Mouse (Mus musculus): Measurements from ENCODE around the gene Inafm2. TPM values are rescaled to one million over a fixed set of nuclear protein-coding genes. Genes with fewer than 3 reads are reported as not detected.

Gene Inafm2
- polyA plus RNA-seq, 2 experiments: 7.9 to 24.4 TPM

DNA sequence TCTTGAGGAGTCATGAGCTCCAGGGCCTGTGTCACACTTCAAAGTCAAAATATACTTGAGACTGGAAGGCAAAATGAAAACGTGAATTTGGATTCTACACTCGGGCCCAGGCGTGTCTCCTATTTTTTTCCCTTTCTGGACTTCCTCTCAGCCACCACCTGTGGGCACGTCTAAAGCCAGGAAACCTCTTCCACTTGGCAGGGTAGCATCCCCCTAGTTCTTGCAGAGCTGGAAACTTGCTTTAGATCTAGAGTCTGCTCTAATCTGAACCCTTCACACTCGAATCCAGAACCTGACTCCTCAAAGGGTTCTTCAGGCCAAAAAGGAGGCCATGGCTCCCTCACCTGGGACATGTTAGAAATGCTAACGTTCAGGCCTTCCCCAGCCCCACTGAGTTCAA is 9.8 kb downstream of the Inafm2 start:
- ATAC-seq (ENCODE audit: low FRiP score, low read depth): no peak
- TF ChIP-seq POLR2A (IDR thresholded peaks at IDR 0.05; ENCODE audit: borderline replicate concordance, extremely low read depth, insufficient read depth, insufficient read length): no peak

DNA sequence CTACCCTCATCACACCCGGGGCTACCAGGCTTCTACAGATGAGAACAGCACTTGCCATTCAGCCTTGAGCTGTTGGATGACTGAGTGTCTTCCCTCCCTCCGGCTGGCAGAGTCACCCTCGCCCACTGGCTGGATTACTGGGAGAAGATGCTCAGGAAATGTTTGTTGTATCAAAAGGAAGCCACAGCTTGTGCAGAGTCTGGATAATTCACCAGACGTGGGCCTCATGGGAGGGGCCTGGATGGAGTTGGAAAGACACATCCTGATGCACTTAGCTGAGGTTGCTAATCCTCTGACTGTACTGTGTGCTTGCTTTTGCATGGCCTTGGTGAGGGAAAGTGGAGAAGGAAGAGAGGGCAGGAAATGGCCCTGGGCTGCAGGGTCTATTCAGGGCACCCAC is 10.5 kb downstream of the Inafm2 start:
- Histone ChIP-seq H3K27me3 (ENCODE audit: control insufficient read depth, insufficient read depth, low read length) (no peaks in the 10 kb centered on the region), H3K4me2 (replicated peaks; ENCODE audit: low read depth, low read length, severe bottlenecking) (no peak overlapping the region), H3K4me1 (ENCODE audit: control insufficient read depth, insufficient read depth, low read length) (peaks cover 6% of the 10 kb centered on the region; the same call in 1 of the 2 replicates), H3K9ac (ENCODE audit: low read depth, low read length, severe bottlenecking) (no peak overlapping the region), H3K4me3 (replicated peaks; ENCODE audit: low read length) (no peak overlapping the region), H3K9me3 (ENCODE audit: control insufficient read depth, low read length) (no peaks in the 10 kb centered on the region), H3K36me3 (ENCODE audit: control insufficient read depth, insufficient read depth, low read length) (no peaks in the 10 kb centered on the region), H3K27ac (replicated peaks; ENCODE audit: low read depth, low read length) (no peak overlapping the region)
- 81% methylated on average over 4 of the region's 4 CpGs for WGBS
- DNase-seq (ENCODE audit: low spot score) (no peak), ATAC-seq (ENCODE audit: low FRiP score, low read depth) (no peak)
- no peak for TF ChIP-seq POLR2A (IDR thresholded peaks at IDR 0.05; ENCODE audit: borderline replicate concordance, extremely low read depth, insufficient read depth, insufficient read length)

More for the DNA sequence above, 9.8 kb downstream of the Inafm2 start:
- Histone ChIP-seq H3K4me3 (replicated peaks; ENCODE audit: low read length) (no peak overlapping the region), H3K4me2 (replicated peaks; ENCODE audit: low read depth, low read length, severe bottlenecking) (no peak overlapping the region), H3K27me3 (ENCODE audit: control insufficient read depth, insufficient read depth, low read length) (no peaks in the 10 kb centered on the region), H3K36me3 (ENCODE audit: control insufficient read depth, insufficient read depth, low read length) (no peaks in the 10 kb centered on the region), H3K9me3 (ENCODE audit: control insufficient read depth, low read length) (no peaks in the 10 kb centered on the region), H3K4me1 (ENCODE audit: control insufficient read depth, insufficient read depth, low read length) (peaks cover 6% of the 10 kb centered on the region; the same call in 1 of the 2 replicates), H3K27ac (replicated peaks; ENCODE audit: low read depth, low read length) (no peak overlapping the region), H3K9ac (ENCODE audit: low read depth, low read length, severe bottlenecking) (no peak overlapping the region)
- DNase-seq (ENCODE audit: low spot score): no peak
- 79% methylated on average over 6 of the region's 6 CpGs for WGBS

DNA sequence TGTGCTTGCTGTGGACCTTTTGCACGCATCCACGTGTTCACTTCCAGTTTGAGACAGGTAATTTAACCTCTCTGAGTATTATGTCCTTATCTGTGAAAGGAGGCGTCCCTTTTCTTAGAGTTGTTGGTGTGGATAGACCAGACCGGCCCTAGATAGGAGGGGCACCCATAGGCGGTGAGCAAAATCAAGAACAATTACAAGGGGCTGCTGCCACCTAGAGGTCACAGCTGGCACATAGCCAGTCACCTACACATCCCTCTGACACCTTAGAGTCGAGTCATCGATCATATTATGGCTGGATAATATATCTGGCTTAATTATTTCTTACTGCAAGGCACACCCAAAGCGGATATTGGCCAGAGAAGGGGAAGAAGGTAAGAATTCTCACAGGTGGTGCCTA is 14.3 kb downstream of the Inafm2 start:
- Histone ChIP-seq H3K27ac (replicated peaks; ENCODE audit: low read depth, low read length) (no peak overlapping the region), H3K9me3 (ENCODE audit: control insufficient read depth, low read length) (no peaks in the 10 kb centered on the region), H3K4me2 (replicated peaks; ENCODE audit: low read depth, low read length, severe bottlenecking) (no peak overlapping the region), H3K9ac (ENCODE audit: low read depth, low read length, severe bottlenecking) (no peak overlapping the region), H3K36me3 (ENCODE audit: control insufficient read depth, insufficient read depth, low read length) (no peaks in the 10 kb centered on the region), H3K4me3 (replicated peaks; ENCODE audit: low read length) (no peak overlapping the region), H3K27me3 (ENCODE audit: control insufficient read depth, insufficient read depth, low read length) (no peaks in the 10 kb centered on the region), H3K4me1 (ENCODE audit: control insufficient read depth, insufficient read depth, low read length) (peaks cover 22% of the 10 kb centered on the region)
- 9% methylated on average over 8 of the region's 8 CpGs for WGBS
- no peak for TF ChIP-seq POLR2A (IDR thresholded peaks at IDR 0.05; ENCODE audit: borderline replicate concordance, extremely low read depth, insufficient read depth, insufficient read length)
- DNase-seq (ENCODE audit: low spot score): peak; percentile 74
- no peak for ATAC-seq (ENCODE audit: low FRiP score, low read depth)

DNA sequence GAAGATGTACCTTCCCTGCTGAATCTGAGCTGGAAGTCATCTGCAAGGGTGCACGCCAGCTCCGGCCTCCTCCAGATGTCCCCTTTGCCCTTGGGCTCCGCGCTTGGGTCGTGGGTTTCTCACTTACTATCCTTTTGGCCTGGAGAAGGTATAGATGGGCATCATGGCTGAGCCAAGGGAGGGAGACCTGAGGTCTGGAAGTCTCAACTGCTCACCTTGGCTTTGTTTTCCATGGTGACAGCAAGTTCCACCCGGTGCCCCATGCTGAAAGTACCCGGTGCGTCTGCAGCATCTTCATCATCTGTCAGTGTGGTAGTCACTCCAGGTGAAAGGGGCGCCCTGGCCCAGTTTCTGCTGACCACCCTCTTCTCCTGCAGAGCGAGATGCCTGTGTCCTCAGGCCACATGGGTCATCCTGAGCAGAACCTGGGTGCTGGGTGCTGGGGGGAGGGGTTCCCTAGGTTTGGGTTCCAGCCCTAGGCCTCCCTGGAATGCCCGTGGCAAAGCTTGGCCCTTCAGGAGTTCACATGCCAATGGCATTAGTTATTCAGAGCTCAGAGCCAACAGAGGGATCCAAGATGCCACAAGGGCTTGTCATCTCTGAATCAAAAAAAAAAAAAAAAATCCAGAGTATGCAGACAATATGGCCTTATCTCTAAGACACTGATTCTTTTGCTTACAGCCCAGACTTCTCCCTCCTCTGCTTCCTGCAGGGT is 14.9 kb downstream of the Inafm2 start:
- Histone ChIP-seq H3K4me3 (replicated peaks; ENCODE audit: low read length) (no peak overlapping the region), H3K27ac (replicated peaks; ENCODE audit: low read depth, low read length) (no peak overlapping the region), H3K36me3 (ENCODE audit: control insufficient read depth, insufficient read depth, low read length) (no peaks in the 10 kb centered on the region), H3K27me3 (ENCODE audit: control insufficient read depth, insufficient read depth, low read length) (no peaks in the 10 kb centered on the region), H3K9ac (ENCODE audit: low read depth, low read length, severe bottlenecking) (no peak overlapping the region), H3K4me2 (replicated peaks; ENCODE audit: low read depth, low read length, severe bottlenecking) (no peak overlapping the region), H3K4me1 (ENCODE audit: control insufficient read depth, insufficient read depth, low read length) (peaks cover 22% of the 10 kb centered on the region), H3K9me3 (ENCODE audit: control insufficient read depth, low read length) (no peaks in the 10 kb centered on the region)
- 84% methylated on average over 11 of the region's 11 CpGs for WGBS
- DNase-seq (ENCODE audit: low spot score) (no peak), ATAC-seq (ENCODE audit: low FRiP score, low read depth) (no peak)
- no peak for TF ChIP-seq POLR2A (IDR thresholded peaks at IDR 0.05; ENCODE audit: borderline replicate concordance, extremely low read depth, insufficient read depth, insufficient read length)

DNA sequence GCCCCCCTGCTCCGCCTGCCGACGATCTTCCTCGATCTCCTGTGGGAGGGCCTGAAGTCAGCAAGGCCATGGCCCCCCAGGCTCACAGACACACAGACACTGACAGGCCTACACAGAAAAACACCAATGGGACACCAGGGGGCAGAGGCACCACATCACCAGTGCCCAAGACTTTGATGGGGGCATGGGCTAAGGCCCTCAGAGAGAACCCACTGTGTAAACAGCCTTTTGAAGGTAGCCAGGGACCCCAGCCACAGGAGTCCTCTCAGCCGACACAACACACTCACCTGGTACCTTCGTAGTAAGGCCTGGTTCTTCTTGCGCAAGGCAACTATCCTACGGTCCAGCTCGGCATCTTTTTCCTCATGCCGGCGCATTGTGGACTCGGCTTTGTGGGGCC is 15.8 kb downstream of the Inafm2 start:
- no peaks in the 10 kb centered on the region for H3K9me3 ChIP-seq (ENCODE audit: control insufficient read depth, low read length)
- no peak for DNase-seq (ENCODE audit: low spot score)
- WGBS: 80% methylated on average over 12 of the region's 12 CpGs
- H3K27me3 ChIP-seq (ENCODE audit: control insufficient read depth, insufficient read depth, low read length): no peaks in the 10 kb centered on the region
- H3K4me3 ChIP-seq (replicated peaks; ENCODE audit: low read length): no peak overlapping the region
- no peak overlapping the region for H3K27ac ChIP-seq (replicated peaks; ENCODE audit: low read depth, low read length)
- no peaks in the 10 kb centered on the region for H3K36me3 ChIP-seq (ENCODE audit: control insufficient read depth, insufficient read depth, low read length)
- ATAC-seq (ENCODE audit: low FRiP score, low read depth): no peak
- no peak overlapping the region for H3K9ac ChIP-seq (ENCODE audit: low read depth, low read length, severe bottlenecking)
- no peak for TF ChIP-seq POLR2A (IDR thresholded peaks at IDR 0.05; ENCODE audit: borderline replicate concordance, extremely low read depth, insufficient read depth, insufficient read length)
- H3K4me2 ChIP-seq (replicated peaks; ENCODE audit: low read depth, low read length, severe bottlenecking): 0 out of 2 replicates have a peak overlapping the region, but pooled peaks have one; percentile 1
- H3K4me1 ChIP-seq (ENCODE audit: control insufficient read depth, insufficient read depth, low read length): peaks cover 22% of the 10 kb centered on the region

Measured in limb, embryonic 14.5 days (tissue).